Mouse (Mus musculus) embryonic fibroblast, embryonic 13.5 days (primary cell): ENCODE results near the gene Bicra. TPM values are rescaled to one million over a fixed set of nuclear protein-coding genes. Genes with fewer than 3 reads are reported as not detected.

Experiments
- H3K27ac ChIP-seq: 2 replicates; pipeline ENCODE4 v1.5.1; 2012; ENCODE audit warnings: low read length, control low read depth, inconsistent platforms; ENCODE audit not compliant: insufficient read depth
- H3K4me1 ChIP-seq: 2 replicates; pipeline ENCODE4 v1.6.1; 2011; ENCODE audit warnings: low read length; ENCODE audit not compliant: control insufficient read depth, insufficient read depth
- H3K4me3 ChIP-seq: 2 replicates; pipeline ENCODE4 v1.5.1; 2011; ENCODE audit warnings: mild to moderate bottlenecking, control low read depth, low read length; ENCODE audit not compliant: insufficient read depth
- CTCF ChIP-seq: IDR thresholded peaks from 2 replicates; pipeline ENCODE4 v1.5.1; 2011; ENCODE audit warnings: mild to moderate bottlenecking, control low read depth, low read length, moderate library complexity, borderline replicate concordance; ENCODE audit not compliant: insufficient read depth
- POLR2A ChIP-seq: IDR thresholded peaks from 2 replicates; pipeline ENCODE4 v1.6.1; 2011; ENCODE audit warnings: low read depth, mild to moderate bottlenecking, control low read depth, low read length, moderate library complexity
- polyA plus RNA-seq: library from polyadenylated mRNA; stranded (reverse); fragments of >200 nt; gene quantifications from 2 replicates; pipeline ENCODE4 v1.2.4, GENCODE M21; 2011; ENCODE audit warnings: low read depth; ENCODE audit not compliant: missing spikeins, insufficient read length

Gene Bicra
- polyA plus RNA-seq, 1 experiment = 10.8 TPM

DNA sequence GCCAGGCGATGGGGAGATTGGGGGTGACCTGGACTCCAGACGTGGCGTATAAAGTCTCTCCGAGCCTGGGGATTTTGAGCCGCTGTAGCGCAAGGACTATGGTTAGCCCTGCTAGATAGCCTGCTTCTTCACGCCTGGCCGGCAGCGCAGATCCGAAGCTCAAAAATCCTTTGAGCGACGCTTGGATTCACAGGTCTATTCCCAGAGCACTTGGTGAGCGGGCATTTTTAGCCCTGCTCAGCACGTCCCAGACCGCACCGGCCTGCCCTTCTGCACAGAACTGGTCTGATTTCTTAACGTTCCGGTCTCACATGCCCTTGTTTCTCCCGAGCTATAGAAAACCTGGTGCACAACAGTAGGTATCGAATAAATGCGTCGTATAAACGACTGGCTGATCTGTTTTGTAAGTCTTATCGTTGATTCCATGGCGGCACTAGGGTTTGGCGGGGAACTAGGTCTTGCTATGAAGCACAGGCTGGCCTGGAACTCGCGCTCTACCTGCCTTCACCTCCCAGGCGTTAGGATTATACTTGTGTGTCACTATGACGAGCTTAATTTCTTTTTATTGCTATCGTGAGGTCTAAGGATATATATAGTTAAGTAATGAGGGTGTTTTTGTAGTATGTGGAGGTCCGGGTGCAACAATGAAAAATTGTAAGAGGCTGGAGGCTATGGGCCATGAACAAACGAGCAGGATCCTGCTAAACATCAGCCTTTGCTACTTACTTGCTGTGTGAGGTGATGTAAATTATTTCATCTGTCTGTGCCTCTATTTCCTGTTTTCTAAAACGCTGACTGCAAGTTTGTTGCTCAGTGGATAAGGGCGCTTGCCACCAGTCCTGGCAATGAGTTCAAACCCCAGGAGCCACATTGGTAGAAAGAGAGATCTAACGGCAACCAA, 1.2 kb upstream of the Bicra start:
- H3K4me3 ChIP-seq = peak overlapping the region; percentile 76
- peaks cover 12% of the 10 kb centered on the region for H3K4me1 ChIP-seq
- TF ChIP-seq POLR2A (no peak), CTCF (no peak)
- H3K27ac ChIP-seq = peak overlapping the region; percentile 48

DNA sequence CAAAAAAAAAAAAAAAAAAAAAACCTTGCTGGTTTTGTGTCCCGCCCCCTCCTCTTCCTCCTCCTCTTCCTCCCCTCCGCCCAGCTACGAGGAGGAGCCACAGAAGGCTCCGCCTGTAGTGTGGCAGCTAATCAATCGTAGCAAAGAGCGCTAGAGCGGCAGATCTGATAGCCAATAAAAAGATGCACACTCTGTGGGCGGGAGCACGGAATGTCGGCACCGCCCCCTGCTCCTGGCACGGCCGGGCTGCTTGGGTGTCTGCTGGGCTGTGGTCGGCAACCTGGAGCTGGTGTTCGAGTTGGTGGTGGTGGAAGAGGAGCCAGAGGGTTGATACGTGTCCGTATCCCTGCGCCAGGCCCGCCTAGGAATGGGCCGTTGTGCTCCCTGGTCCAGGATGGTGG, 443 bp upstream of the Bicra start:
- peaks cover 15% of the 10 kb centered on the region for H3K4me1 ChIP-seq
- peak overlapping the region; percentile 48 for H3K27ac ChIP-seq
- H3K4me3 ChIP-seq = peak overlapping the region; percentile 76
- TF ChIP-seq POLR2A (peak; percentile 98), CTCF (no peak)

DNA sequence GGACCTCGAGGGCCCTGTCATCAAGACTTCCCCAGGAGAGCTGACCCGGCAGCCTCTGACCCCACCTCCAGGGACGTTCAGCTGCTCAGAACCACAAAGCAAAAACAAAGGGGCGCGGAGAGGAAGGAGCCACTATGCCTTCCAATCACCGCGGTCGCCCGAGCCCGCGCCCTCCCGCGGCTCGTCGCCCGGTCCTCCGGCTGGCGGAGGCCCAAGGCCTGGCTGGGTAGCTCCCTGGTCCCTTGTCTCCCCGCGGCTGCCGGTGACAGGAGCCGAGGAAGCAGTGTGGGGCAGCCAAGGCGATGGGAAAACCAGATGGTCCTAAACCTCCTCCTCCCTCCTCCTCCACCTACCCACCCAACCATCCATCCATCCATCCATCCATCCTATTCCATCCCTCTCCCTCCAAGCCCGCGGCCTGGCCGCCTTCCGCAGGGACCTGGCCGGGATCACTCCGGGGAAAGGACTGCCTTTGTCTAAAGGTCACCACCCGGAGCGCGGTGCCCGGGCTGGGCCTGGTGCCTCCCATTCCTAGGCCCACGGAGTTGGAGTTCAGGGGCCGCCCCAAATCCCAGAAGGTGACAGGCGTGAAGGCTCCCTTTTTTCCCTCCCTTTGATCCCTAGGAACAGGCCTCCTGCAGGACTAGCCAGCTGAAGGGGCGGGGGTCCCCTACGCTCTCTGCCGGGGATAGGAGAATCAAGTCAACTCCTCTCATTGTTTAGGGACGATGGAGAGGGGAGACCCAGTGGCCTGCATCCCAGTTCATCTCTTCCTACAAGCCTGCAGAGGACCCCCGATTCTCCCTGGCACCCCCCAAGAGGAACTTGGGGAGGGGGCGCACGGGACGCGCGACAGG, 1.0 kb downstream of the Bicra start:
- TF ChIP-seq CTCF (no peak), POLR2A (peak; percentile 62; the same call in 1 of the 2 replicates)
- Histone ChIP-seq H3K4me3 (peak overlapping the region; percentile 70), H3K27ac (peak overlapping the region; percentile 98), H3K4me1 (peaks cover 23% of the 10 kb centered on the region)

DNA sequence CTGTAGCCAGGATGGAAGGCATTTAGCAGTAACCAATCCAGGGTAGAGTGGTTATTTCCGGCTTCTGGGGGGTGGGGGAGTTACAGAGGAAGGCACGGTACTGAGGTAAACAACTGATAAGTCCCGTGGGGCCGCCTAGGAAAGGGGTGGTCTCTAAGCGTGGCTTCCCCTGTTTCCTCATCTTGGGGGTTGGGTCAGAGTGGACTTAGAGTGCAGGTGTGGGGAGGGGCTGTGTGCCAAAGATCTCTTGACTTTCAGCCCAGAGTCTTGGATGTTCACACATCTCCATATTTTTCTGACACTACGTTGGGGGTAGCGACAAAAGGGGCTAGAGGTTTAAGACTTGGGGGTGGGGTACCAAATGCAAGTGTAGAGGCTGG, 1.6 kb downstream of the Bicra start:
- H3K27ac ChIP-seq = peak overlapping the region; percentile 98
- peaks cover 23% of the 10 kb centered on the region for H3K4me1 ChIP-seq
- peak overlapping the region; percentile 70 for H3K4me3 ChIP-seq
- TF ChIP-seq POLR2A (no peak), CTCF (no peak)

DNA sequence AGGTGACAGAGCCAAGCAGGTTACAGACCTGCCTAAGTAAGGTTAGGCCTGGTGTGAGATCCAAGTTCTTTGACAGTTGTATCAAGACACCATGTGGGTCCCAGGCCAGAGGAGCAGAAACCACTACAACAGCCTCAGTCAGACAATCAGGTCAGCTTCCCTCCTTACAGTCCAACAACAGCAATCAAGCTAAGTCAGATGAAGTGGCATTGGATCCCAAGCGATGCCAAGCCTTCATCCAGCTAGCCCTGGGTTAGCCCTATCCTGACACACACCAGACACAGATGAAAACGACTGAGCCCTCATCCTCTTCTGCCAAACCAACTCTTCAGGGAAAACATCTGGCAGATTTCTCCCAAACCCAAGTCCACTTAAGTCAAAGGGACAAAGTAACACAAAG, 2.2 kb downstream of the Bicra start:
- Histone ChIP-seq H3K27ac (peak overlapping the region; percentile 98), H3K4me1 (peaks cover 23% of the 10 kb centered on the region), H3K4me3 (no peak overlapping the region)
- no peak for TF ChIP-seq CTCF
- no peak for TF ChIP-seq POLR2A

DNA sequence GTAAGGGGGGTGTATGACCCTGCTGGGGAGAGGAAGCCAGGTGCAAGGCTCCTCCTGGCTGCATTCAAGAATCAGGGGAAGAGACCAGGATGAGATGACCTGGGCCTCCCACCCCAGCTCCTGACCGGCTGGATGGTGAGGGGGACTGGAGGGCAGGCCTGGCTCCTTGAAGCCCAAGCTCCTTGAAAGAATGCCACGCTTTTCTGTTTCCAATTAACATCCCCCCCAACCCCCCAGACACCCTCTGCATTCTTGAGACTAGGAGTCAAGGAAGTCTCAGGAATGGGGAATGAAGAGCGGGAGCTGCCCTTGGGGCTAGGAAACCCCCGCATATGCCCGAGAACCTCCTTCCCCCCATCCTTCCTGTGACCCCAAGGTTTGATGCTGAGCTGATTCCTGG, 3.2 kb downstream of the Bicra start:
- Histone ChIP-seq H3K27ac (peak overlapping the region; percentile 98), H3K4me3 (no peak overlapping the region), H3K4me1 (peaks cover 24% of the 10 kb centered on the region)
- no peak for TF ChIP-seq CTCF
- TF ChIP-seq POLR2A = peak; percentile 45; the same call in 1 of the 2 replicates

DNA sequence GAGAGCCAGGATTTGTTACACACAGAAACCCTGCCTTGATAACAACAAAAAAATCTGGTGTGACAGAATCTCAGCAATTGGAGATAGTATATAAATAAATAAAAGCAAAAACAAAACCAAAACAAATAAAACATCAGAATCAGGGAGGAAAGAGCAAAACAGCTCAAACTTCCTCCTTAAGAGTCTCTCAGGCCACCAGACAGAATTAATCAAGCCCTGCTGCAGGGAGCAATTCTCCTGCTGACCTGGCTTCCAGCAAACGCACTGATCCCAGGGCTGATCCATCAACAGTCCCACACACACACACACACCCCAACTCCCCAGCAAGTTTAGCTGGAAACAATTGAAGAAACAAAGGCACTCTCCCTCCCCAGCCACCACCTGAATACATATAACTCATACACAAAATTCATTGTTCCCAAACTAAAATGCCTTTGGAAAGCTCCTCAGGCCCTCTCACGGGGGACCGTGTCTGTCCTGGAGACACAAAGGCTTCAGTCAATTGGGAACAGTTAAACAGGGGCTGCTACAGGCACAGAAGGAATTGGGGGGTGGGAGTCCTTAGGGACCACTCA, 3.8 kb downstream of the Bicra start:
- TF ChIP-seq POLR2A (no peak), CTCF (no peak)
- no peak overlapping the region for H3K4me3 ChIP-seq
- H3K27ac ChIP-seq = peak overlapping the region; percentile 98
- peaks cover 29% of the 10 kb centered on the region for H3K4me1 ChIP-seq

DNA sequence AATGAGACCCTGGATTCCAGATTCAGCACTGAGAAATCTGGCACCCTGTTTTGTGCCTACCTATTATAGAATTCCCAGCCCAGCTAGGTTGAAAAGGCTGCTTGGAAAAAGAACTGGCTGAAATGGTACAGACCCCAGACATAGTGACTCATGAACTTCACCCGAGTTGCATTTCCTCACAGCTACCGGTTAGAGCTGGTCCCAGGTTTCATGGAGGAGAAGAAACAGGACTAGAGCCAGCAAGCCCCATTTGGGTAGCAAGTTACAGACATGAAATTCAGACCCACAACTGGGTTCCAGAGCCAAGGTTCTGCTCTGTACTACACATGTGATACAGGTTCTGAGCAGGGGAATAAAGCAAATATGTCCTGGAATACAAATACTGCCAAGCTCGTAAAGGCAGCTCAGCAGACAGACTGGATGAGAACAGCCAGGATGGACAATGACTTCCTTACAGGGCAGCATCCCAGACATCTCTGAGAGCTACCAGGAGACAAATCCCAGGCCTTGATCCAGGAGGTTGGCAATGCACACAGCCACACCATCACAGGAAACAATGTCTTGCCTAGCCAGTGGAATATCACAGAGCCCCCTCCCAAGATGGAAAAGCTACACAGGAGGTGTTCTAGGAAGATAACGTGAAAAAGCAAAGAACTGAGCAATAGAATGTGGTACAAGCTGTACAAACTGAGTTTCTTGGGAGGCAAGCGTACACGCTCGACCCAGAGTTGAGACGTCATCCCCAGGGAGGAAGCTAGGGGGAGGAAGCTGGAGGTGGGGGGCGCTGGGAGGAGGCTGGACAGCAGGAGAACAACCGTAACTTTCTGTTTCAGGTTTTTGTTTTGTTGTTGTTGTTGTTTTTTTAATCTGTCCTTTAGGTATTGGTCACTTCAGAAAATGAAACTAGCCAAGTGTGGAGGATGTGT, 4.6 kb downstream of the Bicra start:
- peaks cover 29% of the 10 kb centered on the region for H3K4me1 ChIP-seq
- no peak overlapping the region for H3K4me3 ChIP-seq
- 0 out of 2 replicates have a peak, but pooled peaks have one; percentile 3 for TF ChIP-seq POLR2A
- no peak for TF ChIP-seq CTCF
- peak overlapping the region; percentile 98 for H3K27ac ChIP-seq

DNA sequence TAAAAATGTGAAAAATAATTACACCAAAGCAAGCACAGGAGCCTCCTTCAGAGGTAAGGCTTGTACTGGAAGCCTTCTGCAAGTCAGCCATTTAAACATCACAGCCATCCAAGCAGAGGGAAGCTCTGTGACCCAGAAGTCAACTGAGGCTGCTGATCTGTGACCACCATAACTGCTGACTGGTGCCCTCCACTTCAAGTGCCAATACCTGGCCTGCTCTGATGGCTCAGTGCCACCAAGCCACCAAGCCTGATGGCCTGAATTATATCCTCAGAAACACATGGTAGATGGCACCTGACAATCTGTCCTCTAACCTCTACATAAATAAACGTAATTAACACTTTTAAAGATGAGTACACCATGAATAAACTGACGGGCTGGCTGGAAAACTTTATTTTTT, 6.5 kb downstream of the Bicra start:
- no peak overlapping the region for H3K4me3 ChIP-seq
- H3K27ac ChIP-seq = no peak overlapping the region
- peaks cover 29% of the 10 kb centered on the region for H3K4me1 ChIP-seq
- no peak for TF ChIP-seq CTCF
- TF ChIP-seq POLR2A = no peak

DNA sequence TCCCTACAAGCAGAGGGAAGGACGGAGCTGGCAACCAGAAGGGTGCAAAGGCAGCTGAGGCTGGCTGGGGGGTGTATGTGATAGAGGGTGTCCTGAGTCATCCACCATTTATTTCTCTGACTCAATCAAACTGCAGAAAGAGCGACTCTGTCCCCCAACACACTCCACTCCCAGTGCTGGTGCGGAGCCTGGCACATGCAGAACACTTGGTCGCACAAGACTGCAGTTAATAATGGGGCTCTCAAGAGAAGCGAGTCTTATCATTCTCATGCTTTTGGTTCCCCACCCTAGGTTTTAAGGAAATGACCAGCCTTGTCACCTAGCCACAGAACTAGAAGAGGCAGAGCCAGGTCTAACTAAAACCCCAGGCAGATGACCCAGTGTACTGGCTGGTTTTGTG, 8.4 kb downstream of the Bicra start:
- H3K4me1 ChIP-seq = peaks cover 16% of the 10 kb centered on the region
- H3K27ac ChIP-seq = no peak overlapping the region
- no peak overlapping the region for H3K4me3 ChIP-seq
- TF ChIP-seq POLR2A (no peak), CTCF (no peak)
